Mouse (Mus musculus) CH12.LX (cell line): ENCODE measurements at regions not wholly inside any gene's neighbourhood (a gene's known extent, or its start where the extent isn't known, plus 50 kb on each side); places are given as distances from the start of the nearest gene placed in this dataset.

Experiments used
- BHLHE40 ChIP-seq: IDR thresholded peaks from 2 replicates; pipeline ENCODE4 v1.6.1; 2011; ENCODE audit warnings: mild to moderate bottlenecking, low read depth, low read length, improper control_type of control experiment
- CHD1 ChIP-seq: IDR thresholded peaks from 2 replicates; pipeline ENCODE4 v1.6.1; 2012; ENCODE audit warnings: low read depth, low read length, improper control_type of control experiment, inconsistent platforms
- CTCF ChIP-seq, 2 experiments: IDR thresholded peaks in 1 of 2; conservative IDR thresholded peaks in 1 of 2; 2 replicates each; pipeline ENCODE4 v1.5.1; 2011 to 2012; ENCODE audit warnings: low read depth in 2 of 2, low read length in 2 of 2, improper control_type of control experiment in 1 of 2, inconsistent platforms in 1 of 2, mild to moderate bottlenecking in 1 of 2, moderate library complexity in 1 of 2
- E2F4 ChIP-seq: IDR thresholded peaks from 2 replicates; pipeline ENCODE4 v1.6.1; 2011; ENCODE audit warnings: low read depth, low read length, improper control_type of control experiment; ENCODE audit not compliant: insufficient replicate concordance
- EP300 ChIP-seq: IDR thresholded peaks from 2 replicates; pipeline ENCODE4 v1.6.1; 2011; ENCODE audit warnings: low read length, improper control_type of control experiment
- MEF2A ChIP-seq: IDR thresholded peaks from 2 replicates; pipeline ENCODE4 v1.6.1; 2014; ENCODE audit warnings: low read depth, mild to moderate bottlenecking, inconsistent platforms, low read length, improper control_type of control experiment, borderline replicate concordance
- NELFE ChIP-seq: IDR thresholded peaks from 2 replicates; pipeline ENCODE4 v1.6.1; 2011; ENCODE audit warnings: low read depth, low read length, improper control_type of control experiment
- POLR2A ChIP-seq: IDR thresholded peaks from 2 replicates; pipeline ENCODE4 v1.6.1; 2011; ENCODE audit warnings: low read depth, mild to moderate bottlenecking, improper control_type of control experiment, low read length
- TBP ChIP-seq: conservative IDR thresholded peaks from 2 replicates; pipeline ENCODE4 v1.6.1; 2011; ENCODE audit warnings: low read depth, low read length, improper control_type of control experiment
- USF1 ChIP-seq: IDR thresholded peaks from 2 replicates; pipeline ENCODE4 v1.6.1; 2014; ENCODE audit warnings: low read depth, mild to moderate bottlenecking, inconsistent platforms, low read length, improper control_type of control experiment
- ZC3H11A ChIP-seq: IDR thresholded peaks from 2 replicates; pipeline ENCODE4 v1.6.1; 2012; ENCODE audit warnings: low read depth, mild to moderate bottlenecking, inconsistent platforms, low read length, improper control_type of control experiment
- ZMIZ1 ChIP-seq: IDR thresholded peaks from 2 replicates; pipeline ENCODE4 v1.6.1; 2012; ENCODE audit warnings: low read depth, mild to moderate bottlenecking, inconsistent platforms, low read length, improper control_type of control experiment
- ZNF384 ChIP-seq: IDR thresholded peaks from 2 replicates; pipeline ENCODE4 v1.6.1; 2012; ENCODE audit warnings: low read depth, low read length, improper control_type of control experiment, inconsistent platforms

DNA sequence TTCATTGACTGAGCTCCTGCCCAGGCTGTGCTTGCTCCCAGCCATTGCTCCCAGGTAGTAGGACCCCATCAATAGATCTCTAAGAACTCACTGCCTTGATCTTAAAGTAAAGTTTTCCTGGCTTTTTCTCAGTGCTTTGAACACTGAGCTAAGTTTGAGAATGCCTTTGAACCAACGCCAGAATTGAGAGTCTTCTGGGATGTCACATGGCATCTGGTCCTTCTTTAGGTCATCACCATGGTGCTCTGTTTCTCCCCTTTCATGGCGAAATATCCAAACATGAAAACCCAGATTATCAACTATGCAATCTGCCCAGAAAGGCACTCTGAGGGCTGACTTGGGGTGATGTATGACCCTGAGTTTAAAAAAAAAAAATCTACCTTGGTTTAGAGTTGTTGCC lies 158.9 kb downstream of the Cartpt start:
- TF ChIP-seq BHLHE40 (no peak), POLR2A (no peak), CTCF (conservative IDR thresholded peaks at IDR 0.05 in 1 of 2, IDR thresholded peaks at IDR 0.05 in 1 of 2; ENCODE audit: low read depth in 2 of 2, low read length in 2 of 2) (no peak), USF1 (no peak), MEF2A (no peak), EP300 (no peak), CHD1 (no peak), ZNF384 (no peak), ZC3H11A (no peak), E2F4 (no peak), TBP (no peak), NELFE (no peak), ZMIZ1 (no peak)
